Mouse (Mus musculus) thymus, adult 18-20 months (tissue): ENCODE measurements around the gene 2410131K14Rik.

Experiments
- DNase-seq, 2 experiments: peaks; one replicate each; pipeline ENCODE4 v3.0.0; 2022; ENCODE audit warnings: mixed read lengths in 2 of 2

2410131K14Rik gene

GRCm38 (mm10) chr5:118244606-118245443, at the start of gene 2410131K14Rik, which contains the start of gene Rnft2:
2410131K14Rik (plus strand) TSS chr5:118245227.
Rnft2 (minus strand) TSS chr5:118245116.
- peak; percentile 100 for DNase-seq

- DNase-seq = no peak
Observed at GRCm38 (mm10) chr5:118197421-118197820, 47.6 kb upstream of the 2410131K14Rik start.

- DNase-seq = no peak
Observed at GRCm38 (mm10) chr5:118199670-118200069, 45.4 kb upstream of the 2410131K14Rik start.

GRCm38 (mm10) chr5:118204675-118205440, 40.2 kb upstream of the 2410131K14Rik start:
- DNase-seq = no peak

GRCm38 (mm10) chr5:118205852-118206251, 39.2 kb upstream of the 2410131K14Rik start:
- no peak for DNase-seq

GRCm38 (mm10) chr5:118214012-118214411, 31.0 kb upstream of the 2410131K14Rik start:
- no peak for DNase-seq

- DNase-seq = no peak
Observed at GRCm38 (mm10) chr5:118214418-118215154, 30.4 kb upstream of the 2410131K14Rik start.

- no peak for DNase-seq
Observed at GRCm38 (mm10) chr5:118217410-118217809, 27.6 kb upstream of the 2410131K14Rik start.

- DNase-seq = no peak
Observed at GRCm38 (mm10) chr5:118223142-118223757, 21.8 kb upstream of the 2410131K14Rik start.

GRCm38 (mm10) chr5:118230071-118230611, 14.9 kb upstream of the 2410131K14Rik start:
- DNase-seq = no peak

GRCm38 (mm10) chr5:118236891-118237290, 8.1 kb upstream of the 2410131K14Rik start:
- no peak for DNase-seq

GRCm38 (mm10) chr5:118239671-118240070, 5.4 kb upstream of the 2410131K14Rik start:
- DNase-seq = no peak

GRCm38 (mm10) chr5:118245606-118246308, 730 bp downstream of the 2410131K14Rik start:
- peak in 1 of 2 experiments; percentile 31 for DNase-seq

- DNase-seq = no peak
Observed at GRCm38 (mm10) chr5:118247378-118247777, 2.4 kb downstream of the 2410131K14Rik start.

GRCm38 (mm10) chr5:118250987-118251386, 6.0 kb downstream of the 2410131K14Rik start:
- DNase-seq = no peak

GRCm38 (mm10) chr5:118253551-118253950, 8.5 kb downstream of the 2410131K14Rik start:
- DNase-seq = no peak

- DNase-seq = no peak
Observed at GRCm38 (mm10) chr5:118256981-118257380, 12.0 kb downstream of the 2410131K14Rik start.

- no peak for DNase-seq
Observed at GRCm38 (mm10) chr5:118259152-118259551, 14.1 kb downstream of the 2410131K14Rik start.

GRCm38 (mm10) chr5:118259636-118260035, 14.6 kb downstream of the 2410131K14Rik start:
- DNase-seq = no peak

GRCm38 (mm10) chr5:118260055-118260454, 15.0 kb downstream of the 2410131K14Rik start:
- DNase-seq = no peak

GRCm38 (mm10) chr5:118260642-118261041, 15.6 kb downstream of the 2410131K14Rik start:
- no peak for DNase-seq
